Mouse (Mus musculus) spleen, adult 18-20 months (tissue): Measurements from ENCODE around the gene Barhl1.

ENCODE experiments used
- DNase-seq, 2 experiments: peaks; one replicate each; pipeline ENCODE4 v3.0.0; 2022; ENCODE audit warnings: mixed read lengths in 2 of 2

Gene Barhl1

DNA sequence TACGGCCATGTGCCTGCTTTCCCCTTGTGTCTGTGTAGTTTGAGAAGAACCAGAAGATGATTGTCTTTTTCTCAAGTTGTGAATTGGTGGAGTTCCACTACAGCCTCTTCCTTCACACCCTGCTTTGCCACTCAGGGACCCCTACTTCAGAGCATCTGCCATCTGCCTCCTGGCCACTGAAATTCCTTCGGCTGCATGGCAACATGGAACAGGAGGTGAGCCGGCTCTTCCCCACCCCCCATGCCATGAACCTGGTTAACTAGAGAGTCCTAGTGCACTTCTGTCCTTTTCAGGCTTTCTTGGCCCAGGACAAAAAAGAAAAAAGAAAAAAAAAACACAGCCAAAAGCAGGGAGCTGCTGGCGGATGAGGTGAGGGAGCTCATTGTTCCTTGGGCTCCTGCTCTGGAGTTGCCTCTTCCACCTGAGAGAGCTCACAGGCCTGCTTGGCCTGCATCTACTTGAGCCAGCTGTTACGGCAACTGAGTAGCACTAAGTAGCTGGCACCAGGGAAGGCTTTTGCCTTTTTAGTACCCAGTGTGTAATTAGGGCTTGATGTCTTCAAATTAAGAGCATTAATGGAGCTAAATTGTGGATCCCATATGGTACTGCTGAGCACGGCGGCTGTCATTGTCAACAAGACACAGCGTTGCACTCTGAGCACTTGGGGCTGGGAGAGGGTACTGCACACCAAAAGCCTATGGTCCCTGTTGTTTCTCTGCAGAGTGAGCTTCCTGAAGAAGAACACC lies 55.6 kb downstream of the Barhl1 start:
- no peak for DNase-seq

- DNase-seq: no peak
These were observed 57.2 kb downstream of the Barhl1 start for GRCm38 (mm10) chr2:28859303-28859702.
